Mouse (Mus musculus) cerebellum, postnatal 25 days (tissue): ENCODE measurements at regions not wholly inside any gene's neighbourhood (a gene's known extent, or its start where the extent isn't known, plus 50 kb on each side); places are given as distances from the start of the nearest gene placed in this dataset.

Experiments used
- DNase-seq, 2 experiments: peaks; one replicate each; pipeline ENCODE4 v3.0.0; 2021; ENCODE audit warnings: mixed read lengths in 2 of 2

DNA sequence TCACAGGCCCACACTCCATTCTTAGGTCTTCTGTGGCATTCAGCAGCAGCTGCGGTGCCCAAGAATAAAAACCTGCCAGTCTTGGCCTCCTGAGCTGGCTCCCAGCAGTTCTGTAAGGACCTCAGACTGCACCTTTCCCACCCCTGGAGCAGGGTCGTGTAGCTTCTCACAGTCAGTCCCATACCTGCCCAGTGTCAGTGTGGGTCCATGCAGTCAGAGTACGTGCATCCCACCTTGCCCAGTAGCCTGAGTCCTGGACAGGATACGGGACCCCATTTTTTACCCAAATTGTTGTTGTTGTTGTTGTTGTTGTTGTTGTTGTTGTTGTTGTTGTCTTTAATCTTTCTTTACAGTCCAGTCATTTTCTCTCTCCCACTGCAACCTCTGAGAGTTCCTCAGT is 6811.3 kb downstream of the 9330182O14Rik start:
- DNase-seq: no peak

- no peak for DNase-seq
These were observed 6856.0 kb downstream of the 9330182O14Rik start for GRCm38 (mm10) chr15:46990201-46990600.

- DNase-seq: peak in 1 of 2 experiments; percentile 1
These were observed 6862.9 kb downstream of the 9330182O14Rik start for GRCm38 (mm10) chr15:46997106-46997505.
